Mouse (Mus musculus) left cerebral cortex, postnatal 14 days (tissue): ENCODE measurements around the gene Lrrc30. TPM values are rescaled to one million over a fixed set of nuclear protein-coding genes. Genes with fewer than 3 reads are reported as not detected.

Source experiments
- DNase-seq, 2 experiments: peaks; one replicate each; pipeline ENCODE4 v3.0.0; 2021 to 2022; ENCODE audit warnings: low spot score in 2 of 2, mixed read lengths in 1 of 2
- intact Hi-C: fragments of 180-260 bp; cut with DNase I; formaldehyde crosslinking; loops from one replicate; pipeline ENCODE4 v1.15.1; 2025
- long read RNA-seq, 2 experiments: library from polyadenylated mRNA; stranded (forward); transcript quantifications; one replicate each; pipeline ENCODE4 v2.0.0; 2021
- total RNA-seq, 2 experiments: library from RNA; stranded (reverse); gene quantifications; 2 replicates each; pipeline ENCODE4 v1.2.3; 2021

Lrrc30 gene
- not detected for total RNA-seq
- long read RNA-seq, experiment 1 = 0 reads
- long read RNA-seq, experiment 2 = 0 reads

DNA sequence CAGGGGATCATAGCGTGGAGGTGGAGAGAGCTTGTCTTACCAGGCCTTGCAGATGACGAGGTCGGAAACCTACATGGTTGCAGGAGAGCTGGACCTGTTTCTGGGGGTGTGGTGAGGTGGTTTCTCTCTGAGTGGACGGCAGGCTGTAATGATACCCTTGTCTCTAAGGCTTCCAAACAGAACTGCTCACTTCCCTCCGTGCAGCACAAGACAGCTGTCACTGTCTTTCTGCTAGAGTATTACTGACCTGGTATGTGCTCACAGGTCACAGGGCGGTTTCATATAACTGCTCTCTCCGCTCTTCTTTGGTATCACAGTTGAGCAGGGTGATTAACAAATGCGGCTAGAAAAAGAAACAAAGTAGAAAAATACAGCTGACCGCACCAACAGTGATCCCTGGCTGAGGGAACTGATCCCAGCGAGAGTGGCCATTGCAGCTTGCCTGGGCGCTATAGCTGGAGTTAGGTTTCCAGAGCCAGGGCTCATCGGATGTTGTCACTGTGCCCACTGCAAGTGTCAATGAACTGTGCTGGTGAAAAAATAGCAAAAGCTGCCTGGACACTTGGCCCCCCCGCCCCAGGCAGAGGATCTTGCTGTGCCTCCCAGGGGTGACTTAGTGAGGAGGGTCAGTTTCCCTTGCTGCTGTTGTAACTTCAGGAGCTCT, at the start of gene Lrrc30:
Lrrc30 (minus strand) TSS at position 48 of the 664 bp plus-strand sequence.
- intact Hi-C loops = no loop called here
- DNase-seq = no peak

DNA sequence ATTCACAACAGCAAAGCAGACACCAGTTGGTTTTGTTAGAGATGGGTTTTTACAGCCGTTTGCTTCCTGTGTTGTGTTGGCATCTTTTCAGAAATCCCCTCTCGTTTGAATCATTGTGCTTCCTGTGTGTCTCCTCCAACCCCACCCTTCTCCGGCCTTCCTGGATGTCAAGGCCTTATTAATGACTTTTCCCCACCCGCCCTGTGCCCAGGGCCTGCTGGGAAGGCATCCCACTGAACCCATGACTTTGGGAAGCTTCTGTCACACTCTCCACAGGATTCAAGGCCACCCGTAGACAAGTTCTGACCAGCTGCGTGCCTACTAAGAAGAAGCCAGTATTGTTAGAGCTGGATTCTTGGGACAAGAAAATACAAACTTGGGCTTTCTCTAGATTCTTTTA, 48.6 kb upstream of the Lrrc30 start:
- intact Hi-C loops = no loop called here
- DNase-seq = no peak

DNA sequence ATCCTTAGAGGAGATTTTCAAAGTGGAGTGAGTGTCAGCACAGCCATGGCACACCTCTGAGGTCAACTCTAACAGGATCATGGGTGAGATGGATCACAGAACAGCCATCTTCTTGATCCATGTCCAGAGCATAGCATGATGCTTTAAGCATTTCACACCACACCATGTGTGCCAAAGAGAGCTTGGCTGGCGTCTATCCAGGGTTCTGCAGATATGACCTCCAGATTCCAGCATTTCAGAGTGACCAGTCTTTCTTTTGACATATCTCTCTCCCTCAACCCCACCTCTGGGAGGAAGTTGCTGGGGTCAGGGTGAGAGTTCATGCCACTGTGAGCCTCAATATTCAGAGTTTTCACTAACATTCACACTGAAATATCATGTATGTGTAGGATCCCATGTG, 46.1 kb upstream of the Lrrc30 start:
- DNase-seq = no peak
- intact Hi-C loops = no loop called here

DNA sequence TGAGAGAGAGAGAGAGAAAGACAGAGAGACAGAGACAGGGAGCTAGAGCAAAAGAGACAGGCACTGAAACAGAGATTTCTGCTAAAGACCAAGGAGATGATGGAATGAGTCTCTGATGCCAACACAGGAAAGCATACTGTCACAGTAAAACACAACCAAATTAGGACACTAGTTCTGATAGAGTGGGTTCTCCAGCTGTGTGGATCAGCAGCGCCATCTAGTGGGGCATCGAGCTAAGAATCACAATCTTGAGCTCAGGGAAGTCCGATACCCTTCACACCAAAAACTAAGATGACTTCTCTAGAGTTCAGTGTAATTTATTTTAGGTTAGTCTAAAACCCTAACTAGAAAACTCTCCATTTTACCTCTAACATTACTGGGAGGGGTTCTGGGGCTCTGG, 35.5 kb upstream of the Lrrc30 start:
- peak; percentile 68 to 82 for DNase-seq
- intact Hi-C loops = loop anchor here (5.0 kb wide), 1 partner anchor 1091 kb away; no protein-coding TSS in a partner anchor

DNA sequence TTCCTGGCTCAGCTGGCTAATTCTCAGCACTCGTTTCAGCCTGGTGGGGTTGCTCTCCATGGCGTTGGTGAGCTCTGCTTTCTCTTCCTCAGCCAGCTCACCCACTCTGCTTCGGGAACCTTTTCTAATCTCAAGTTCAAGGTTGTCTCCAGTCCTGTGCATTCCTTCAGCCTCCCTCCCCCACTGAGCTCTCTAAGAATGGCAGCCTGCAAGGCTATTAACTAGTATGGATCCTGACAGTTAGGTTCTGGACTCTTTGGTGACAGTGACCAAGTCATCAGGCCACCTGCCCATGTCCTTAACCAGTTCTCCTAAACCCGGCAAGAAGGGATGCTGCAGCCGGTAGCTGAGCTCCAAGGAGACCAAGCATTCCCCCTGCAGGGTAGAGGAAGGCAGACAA, 34.5 kb upstream of the Lrrc30 start:
- intact Hi-C loops = loop anchor here (5.0 kb wide), 1 partner anchor 1090 kb away; no protein-coding TSS in a partner anchor
- no peak for DNase-seq

DNA sequence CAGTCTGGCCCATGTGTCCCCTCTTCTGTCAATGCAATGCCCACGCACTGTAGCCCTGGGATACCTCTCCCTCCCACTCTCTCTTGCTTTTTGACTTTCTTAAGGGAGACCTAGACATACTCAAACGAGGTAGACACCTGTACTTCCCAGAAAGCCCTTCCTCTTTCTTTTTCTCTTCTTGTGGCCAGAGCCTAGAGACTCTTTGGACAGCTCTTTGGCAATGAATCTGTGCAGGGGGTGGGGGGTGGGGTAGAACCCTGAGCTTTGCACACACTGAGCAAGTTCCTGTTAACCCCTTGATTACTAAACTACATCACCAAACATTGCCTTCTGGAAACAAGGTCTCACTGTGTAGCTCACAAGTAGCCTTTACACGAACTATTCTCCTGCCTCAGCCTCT, 31.8 kb upstream of the Lrrc30 start:
- no peak for DNase-seq
- intact Hi-C loops = no loop called here

DNA sequence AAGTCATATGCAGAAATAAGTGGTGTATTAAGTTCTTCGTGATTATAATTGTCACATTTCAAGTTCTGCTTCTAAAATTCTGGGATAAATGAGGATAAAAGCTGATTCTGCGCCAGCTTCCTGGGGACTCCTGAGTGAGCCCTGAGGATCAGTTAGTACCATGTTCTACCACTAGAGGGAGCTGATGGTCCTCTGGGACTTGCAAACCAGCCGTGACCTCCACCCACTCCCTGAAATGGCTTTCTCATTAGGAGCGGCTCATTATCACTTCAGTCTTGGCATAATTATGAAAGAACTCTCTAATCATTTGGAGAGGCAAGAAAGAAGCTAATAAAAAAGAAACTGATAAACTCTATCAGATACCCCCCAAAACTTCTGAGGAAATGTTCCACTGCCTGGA, 19.0 kb upstream of the Lrrc30 start:
- DNase-seq = peak; percentile 63 to 69
- intact Hi-C loops = loop anchor here (5.0 kb wide), 1 partner anchor 186 kb away; no protein-coding TSS in a partner anchor

DNA sequence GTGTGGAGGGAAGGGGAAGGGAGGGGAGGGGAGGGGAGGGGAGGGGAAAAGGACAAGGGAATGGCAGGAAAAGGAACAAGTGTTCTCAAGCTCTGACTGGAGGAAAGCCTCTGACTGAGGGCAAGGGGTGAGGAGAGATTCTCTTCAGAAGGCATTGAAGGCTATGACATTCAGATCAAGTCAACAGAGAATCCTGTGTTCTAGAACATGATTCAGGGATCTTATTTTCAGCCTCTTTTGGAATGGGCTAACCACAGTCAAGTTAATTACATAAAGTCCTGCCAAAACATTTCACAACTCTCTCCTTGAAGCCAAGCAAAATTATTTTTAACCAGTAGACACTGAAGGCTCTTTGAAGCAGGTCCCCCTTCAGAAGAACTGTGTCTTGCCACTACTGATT, 9.1 kb upstream of the Lrrc30 start:
- intact Hi-C loops = no loop called here
- no peak for DNase-seq

DNA sequence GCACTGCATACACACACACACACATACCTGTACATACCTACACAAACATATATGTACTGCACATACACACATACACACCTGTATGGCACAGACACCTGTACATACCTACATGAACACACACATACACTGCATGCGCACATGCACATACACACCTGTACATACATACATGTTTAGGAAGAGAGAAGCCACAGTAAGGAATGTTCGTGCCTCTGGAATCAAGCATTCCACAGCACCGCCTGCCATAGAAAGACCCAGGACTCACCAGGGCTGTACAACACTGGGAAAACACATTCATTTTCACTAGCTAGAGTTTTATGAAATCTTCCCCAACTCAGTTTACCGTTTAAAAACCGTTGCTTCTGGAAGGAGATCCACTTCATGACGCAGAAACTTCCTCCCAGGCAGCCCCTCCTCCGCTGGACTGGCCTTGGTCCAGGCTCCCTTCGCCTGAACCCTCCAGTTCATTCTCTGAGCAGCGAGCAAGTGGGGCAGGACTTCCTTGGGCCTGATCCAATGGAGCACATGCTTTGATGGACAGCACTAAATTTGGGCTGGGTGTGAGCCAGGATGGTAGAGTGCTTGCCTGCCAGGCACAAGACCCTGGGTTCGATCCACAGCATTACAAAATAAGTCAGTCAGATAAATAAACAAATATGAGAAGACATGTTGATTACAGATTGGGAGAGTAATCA, 5.7 kb upstream of the Lrrc30 start:
- intact Hi-C loops = no loop called here
- peak; percentile 8 to 11 for DNase-seq

DNA sequence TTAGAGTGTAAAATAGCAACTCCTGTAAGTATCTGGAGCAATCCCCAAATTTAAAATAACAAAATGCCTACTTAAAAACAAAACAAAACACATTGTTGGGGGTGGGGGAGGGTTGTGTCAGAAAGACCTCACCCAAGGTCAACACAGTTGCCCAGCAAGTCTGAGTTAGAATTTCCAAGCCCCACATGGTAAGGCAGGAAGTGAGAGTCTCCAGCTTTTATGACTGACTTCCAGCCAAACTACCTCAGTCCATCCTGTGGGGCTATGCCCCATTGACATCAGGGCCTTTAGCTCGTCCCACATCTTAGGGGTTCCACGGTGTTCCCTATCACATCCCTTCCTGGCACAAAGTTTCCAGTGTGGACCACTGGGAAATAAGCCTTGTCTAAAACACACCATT, 4.4 kb upstream of the Lrrc30 start:
- no peak for DNase-seq
- intact Hi-C loops = no loop called here

DNA sequence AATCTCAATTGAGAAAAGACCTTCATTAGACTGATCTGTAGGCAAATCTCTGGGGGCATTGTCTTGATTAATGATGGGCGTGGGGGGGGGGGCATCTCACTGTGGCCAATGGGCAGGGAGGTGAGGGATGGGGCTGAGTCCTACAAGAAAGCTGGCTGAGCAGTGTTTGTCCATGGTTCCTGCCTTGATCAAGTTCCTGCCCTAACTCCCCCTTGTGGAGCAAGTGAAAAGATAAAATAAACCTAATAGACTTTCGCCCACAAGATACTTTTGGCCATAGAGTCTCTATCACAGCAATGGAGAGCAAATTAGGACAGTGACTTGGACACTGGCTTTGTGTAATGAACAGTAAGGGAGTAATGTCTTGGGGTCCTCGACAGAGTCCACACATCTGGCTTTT, 3.8 kb upstream of the Lrrc30 start:
- no peak for DNase-seq
- intact Hi-C loops = no loop called here

DNA sequence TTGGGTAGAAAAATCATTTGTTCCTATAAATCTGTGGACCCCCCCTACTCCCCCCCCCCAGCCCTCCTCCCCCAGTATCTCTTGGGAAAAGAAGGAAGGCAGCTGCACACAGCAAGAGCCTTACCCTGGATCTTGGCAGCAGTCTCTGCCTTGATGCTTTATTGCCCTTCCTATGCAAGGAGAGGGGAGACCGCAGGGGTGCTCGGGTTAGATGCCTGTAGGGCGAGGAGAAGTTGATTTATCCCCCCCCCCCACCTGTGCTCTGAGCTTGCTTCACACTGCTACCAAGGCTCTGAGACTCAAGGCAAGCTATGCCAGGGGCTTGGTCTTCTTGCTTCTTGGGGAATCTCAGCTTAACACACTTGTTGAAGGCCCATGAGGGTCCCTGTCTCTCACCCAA, 2.8 kb downstream of the Lrrc30 start:
- intact Hi-C loops = no loop called here
- no peak for DNase-seq

DNA sequence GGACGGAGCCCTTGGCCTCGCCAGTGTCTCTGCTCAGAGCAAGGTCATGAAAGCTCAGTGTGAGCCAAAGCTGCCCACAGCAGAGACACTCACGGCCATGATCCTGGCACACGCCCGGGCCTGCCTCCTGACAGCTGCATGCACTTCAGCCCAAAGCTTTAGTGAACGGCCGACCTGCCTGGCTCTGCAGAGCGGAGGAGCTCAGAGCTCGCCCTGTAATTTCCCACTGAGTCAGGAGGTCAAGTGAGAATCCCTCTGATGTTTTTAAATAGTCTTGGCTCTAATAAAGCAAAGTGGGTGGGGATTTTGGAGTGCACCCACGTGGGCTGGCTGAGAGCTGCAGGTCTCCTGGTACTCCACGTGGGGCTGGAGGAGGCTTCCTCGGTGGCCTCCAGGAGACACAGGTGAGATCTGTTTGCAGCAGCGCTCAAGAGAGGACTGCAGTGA, 3.3 kb downstream of the Lrrc30 start:
- DNase-seq = peak in 1 of 2 experiments; percentile 5
- intact Hi-C loops = no loop called here

DNA sequence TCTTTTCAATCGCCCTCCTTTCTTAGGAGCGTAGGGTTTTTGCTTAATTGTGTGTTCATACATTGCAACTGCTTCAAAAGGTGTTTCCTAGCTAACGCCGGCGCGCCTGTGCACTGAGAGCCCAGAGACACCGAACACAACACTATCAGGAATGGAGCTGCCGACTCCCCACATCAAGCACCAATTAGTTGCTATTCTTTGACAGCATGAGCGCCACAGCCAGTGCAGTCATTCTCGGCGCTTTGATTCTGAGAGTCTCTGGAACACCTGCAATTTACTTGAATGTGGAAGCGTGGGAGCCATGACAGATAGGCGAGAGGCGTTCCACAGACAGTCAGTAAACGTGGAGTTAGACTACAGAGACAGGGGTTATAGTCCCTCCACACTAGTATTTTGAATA, 4.0 kb downstream of the Lrrc30 start:
- peak in 1 of 2 experiments; percentile 20 for DNase-seq
- intact Hi-C loops = no loop called here

DNA sequence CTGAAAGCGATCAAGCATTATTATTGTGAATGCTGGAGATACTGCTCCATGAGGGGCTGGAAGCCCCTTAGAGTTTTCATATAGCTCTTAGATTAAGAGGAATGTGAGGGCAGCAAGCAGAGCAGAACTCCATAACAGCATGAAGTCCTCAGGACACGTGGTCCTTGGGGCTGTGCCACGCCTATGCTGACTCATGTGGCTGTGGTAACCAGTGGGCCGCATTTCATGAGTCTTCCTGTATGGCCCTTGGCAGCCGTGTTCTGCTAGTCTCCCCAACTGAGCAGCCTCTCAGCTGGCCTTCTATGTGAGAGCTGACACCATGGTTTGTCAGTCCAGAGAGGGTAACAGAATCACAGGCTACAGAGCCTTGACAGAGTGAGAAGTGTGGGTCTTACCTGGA, 7.1 kb downstream of the Lrrc30 start:
- intact Hi-C loops = no loop called here
- no peak for DNase-seq

DNA sequence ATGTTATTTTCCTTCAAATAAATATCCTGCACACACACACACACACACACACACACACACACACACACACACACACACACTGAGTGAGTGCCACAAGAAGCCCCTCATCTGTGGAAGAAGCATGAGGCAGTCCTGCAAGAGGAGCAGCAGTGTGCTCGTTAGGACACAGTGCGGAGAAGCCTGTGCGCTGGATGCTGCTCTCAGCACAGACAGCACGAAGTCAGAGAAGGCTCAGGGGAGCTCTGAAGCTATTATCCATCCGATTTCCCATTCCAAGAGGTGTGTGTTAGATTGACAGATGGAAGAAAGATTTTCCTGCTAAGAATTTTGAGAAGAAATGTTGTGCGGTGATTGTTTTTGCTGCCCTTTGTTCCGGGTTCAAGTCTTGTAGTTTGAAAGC, 13.5 kb downstream of the Lrrc30 start:
- intact Hi-C loops = no loop called here
- no peak for DNase-seq

DNA sequence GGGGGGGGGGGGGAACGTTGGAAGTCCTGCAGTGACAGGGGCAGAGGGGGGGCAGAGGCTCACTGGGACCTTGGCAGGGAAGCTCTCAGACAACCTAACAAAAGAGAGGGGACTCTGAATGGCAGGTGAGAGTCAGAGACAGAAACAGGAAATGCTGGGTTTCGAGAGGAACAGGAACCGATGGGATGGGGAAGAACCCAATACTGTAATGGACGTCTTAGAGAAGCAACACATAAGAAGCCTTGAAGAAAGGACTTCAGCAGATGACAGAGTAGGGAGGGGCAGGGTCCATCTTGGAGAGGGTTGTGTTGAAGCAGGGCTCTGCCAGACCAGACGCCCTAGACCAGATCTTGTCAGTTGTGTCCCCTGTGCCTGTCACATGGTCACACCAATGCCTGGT, 18.1 kb downstream of the Lrrc30 start:
- DNase-seq = no peak
- intact Hi-C loops = no loop called here

DNA sequence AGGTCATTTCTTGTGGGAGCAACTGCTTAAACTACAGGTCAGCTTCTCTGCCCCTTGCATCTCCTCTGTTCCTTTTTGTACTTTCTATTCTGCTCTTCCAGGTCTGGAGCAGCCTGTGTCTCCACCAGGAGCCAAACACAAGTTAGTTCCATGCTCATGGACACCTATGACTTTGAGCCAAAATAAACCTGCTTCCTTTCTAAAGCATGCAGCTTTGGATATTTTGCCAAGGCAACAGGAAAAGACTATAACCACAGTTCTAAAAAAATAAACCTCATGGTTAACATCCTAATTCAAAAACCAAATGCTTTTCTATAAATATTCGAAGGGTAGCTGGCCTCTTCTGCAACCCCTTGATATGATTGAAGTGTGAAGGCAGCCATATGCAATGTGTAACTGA, 19.9 kb downstream of the Lrrc30 start:
- DNase-seq = no peak
- intact Hi-C loops = no loop called here

DNA sequence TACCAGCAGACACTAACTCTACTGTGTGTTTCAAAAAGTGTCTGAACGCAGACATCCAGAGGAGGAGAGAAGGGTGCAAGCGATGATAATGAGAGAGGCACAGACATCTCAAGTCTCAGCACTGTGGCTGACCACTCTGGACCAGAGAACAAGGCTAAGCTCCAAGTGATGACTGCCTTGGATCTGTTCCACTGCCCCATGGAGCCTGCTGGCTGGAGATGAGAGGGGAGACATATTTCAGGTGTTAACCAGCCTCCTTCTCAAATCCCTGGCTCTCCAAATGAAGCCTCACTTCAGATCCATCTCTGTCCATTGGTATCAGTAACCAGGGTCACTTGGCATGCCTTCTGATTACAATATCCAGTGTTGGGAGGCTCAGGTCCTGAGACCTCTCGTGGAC, 20.4 kb downstream of the Lrrc30 start:
- intact Hi-C loops = no loop called here
- DNase-seq = no peak

DNA sequence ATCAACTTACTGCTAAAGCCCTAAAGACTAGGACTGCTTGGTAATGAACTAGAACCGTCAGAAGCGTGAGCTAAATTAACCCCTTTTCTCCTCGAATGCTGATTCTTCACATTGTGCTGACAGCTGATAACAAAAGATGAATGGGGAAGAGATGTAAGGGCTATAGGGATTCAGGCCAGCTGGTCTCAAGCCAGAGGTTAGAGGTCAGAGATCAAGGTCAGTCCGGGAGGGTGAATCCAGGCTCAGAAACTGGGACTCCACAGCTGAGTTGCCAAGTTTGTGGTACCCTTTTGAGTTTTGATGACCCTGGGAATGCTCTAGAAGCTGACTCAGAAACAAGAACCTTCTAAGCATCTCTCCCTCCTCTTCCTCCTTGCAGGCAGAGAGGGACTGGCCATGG, 28.1 kb downstream of the Lrrc30 start:
- intact Hi-C loops = no loop called here
- DNase-seq = no peak

DNA sequence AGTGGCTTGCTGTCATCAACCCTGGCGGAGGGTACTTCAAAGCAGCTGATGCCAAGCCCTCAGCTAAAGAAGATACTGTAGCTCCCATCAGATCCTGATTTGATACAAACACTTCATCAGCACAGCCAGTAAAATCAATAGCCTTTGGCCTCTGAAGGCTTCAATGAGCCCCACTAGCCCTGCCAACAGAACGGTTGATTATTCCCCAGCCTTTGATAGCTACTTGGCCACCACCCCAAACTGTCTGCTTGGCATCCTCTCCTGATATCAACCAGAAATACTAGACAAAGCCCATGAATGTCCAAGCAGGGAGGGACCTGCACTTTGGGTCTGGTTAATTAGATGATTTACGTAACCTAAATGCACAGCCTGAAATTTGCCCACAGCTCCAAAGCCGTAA, 30.0 kb downstream of the Lrrc30 start:
- intact Hi-C loops = no loop called here
- DNase-seq = no peak
